Mouse (Mus musculus): ENCODE results near the gene Fam171a2.
"Not testable (repeated sequence)": the region's sequence is repeated elsewhere in the genome, so short reads cannot be mapped to it uniquely, and the experiment has no call there.

The Fam171a2 gene

GRCm38 (mm10) chr11:102411704-102412103 is 35.8 kb downstream of the Fam171a2 start:
- DNase-seq (ENCODE audit: low read depth, low spot score), result peak; percentile 97

GRCm38 (mm10) chr11:102411061-102411460 is 36.4 kb downstream of the Fam171a2 start:
- no peak for DNase-seq (ENCODE audit: low read depth, low spot score)

- not testable (repeated sequence) for DNase-seq (ENCODE audit: low read depth, low spot score)
These were observed 37.1 kb downstream of the Fam171a2 start for GRCm38 (mm10) chr11:102410345-102410744.

GRCm38 (mm10) chr11:102409795-102410330 is 37.6 kb downstream of the Fam171a2 start:
- no peak for DNase-seq (ENCODE audit: low read depth, low spot score)

GRCm38 (mm10) chr11:102408888-102409794 is 38.3 kb downstream of the Fam171a2 start:
- DNase-seq (ENCODE audit: low read depth, low spot score), result no peak

- DNase-seq (ENCODE audit: low read depth, low spot score), result peak; percentile 100
These were observed 39.1 kb downstream of the Fam171a2 start for GRCm38 (mm10) chr11:102408344-102408876.

GRCm38 (mm10) chr11:102407834-102408215 is 39.7 kb downstream of the Fam171a2 start, which contains the start of gene Slc25a39:
TSS of gene Slc25a39 (minus strand) at chr11:102407946.
- DNase-seq (ENCODE audit: low read depth, low spot score), result no peak

- peak; percentile 96 for DNase-seq (ENCODE audit: low read depth, low spot score)
These were observed 40.3 kb downstream of the Fam171a2 start for GRCm38 (mm10) chr11:102406900-102407833.

- no peak for DNase-seq (ENCODE audit: low read depth, low spot score)
These were observed 41.1 kb downstream of the Fam171a2 start for GRCm38 (mm10) chr11:102406401-102406800.

GRCm38 (mm10) chr11:102405544-102406285 is 41.8 kb downstream of the Fam171a2 start:
- no peak for DNase-seq (ENCODE audit: low read depth, low spot score)

GRCm38 (mm10) chr11:102404161-102405010 is 43.1 kb downstream of the Fam171a2 start:
- peak; percentile 22 for DNase-seq (ENCODE audit: low read depth, low spot score)

GRCm38 (mm10) chr11:102403657-102404056 is 43.8 kb downstream of the Fam171a2 start:
- DNase-seq (ENCODE audit: low read depth, low spot score), result no peak

GRCm38 (mm10) chr11:102401898-102402500 is 45.5 kb downstream of the Fam171a2 start:
- DNase-seq (ENCODE audit: low read depth, low spot score), result no peak

GRCm38 (mm10) chr11:102400513-102401084 is 46.9 kb downstream of the Fam171a2 start:
- no peak for DNase-seq (ENCODE audit: low read depth, low spot score)

GRCm38 (mm10) chr11:102399610-102400072 is 47.8 kb downstream of the Fam171a2 start:
- DNase-seq (ENCODE audit: low read depth, low spot score), result peak; percentile 73

GRCm38 (mm10) chr11:102399107-102399506 is 48.4 kb downstream of the Fam171a2 start:
- DNase-seq (ENCODE audit: low read depth, low spot score), result no peak

GRCm38 (mm10) chr11:102398007-102398825 is 49.3 kb downstream of the Fam171a2 start:
- peak; percentile 96 for DNase-seq (ENCODE audit: low read depth, low spot score)

- peak; percentile 77 for DNase-seq (ENCODE audit: low read depth, low spot score)
These were observed 50.8 kb downstream of the Fam171a2 start for GRCm38 (mm10) chr11:102396671-102397141.

Data from brain, adult 2 months (tissue).